Mouse (Mus musculus) heart, embryonic 11.5 days (tissue): ENCODE results near the gene Gm16427. TPM values are rescaled to one million over a fixed set of nuclear protein-coding genes. Genes with fewer than 3 reads are reported as not detected.
"Not testable (repeated sequence)": the region's sequence is repeated elsewhere in the genome, so short reads cannot be mapped to it uniquely, and the experiment has no call there.

Experiments
- ATAC-seq: fragments of 200-750 bp; cut with Nextera tagmentation; replicated peaks from 2 replicates; pipeline ENCODE4 v1.8.0; 2017; ENCODE audit warnings: moderate library complexity; ENCODE audit not compliant: insufficient number of reproducible peaks, low FRiP score, low TSS enrichment
- H3K27ac ChIP-seq: fragments of 300-500 bp; sonication (generic); 2 replicates; pipeline ENCODE4 v1.5.1; 2014; ENCODE audit warnings: mild to moderate bottlenecking, low read depth, low read length
- H3K27me3 ChIP-seq: fragments of 300-500 bp; sonication (generic); 2 replicates; pipeline ENCODE4 v1.6.1; 2014; ENCODE audit warnings: mild to moderate bottlenecking, low read length, mixed read lengths; ENCODE audit not compliant: control insufficient read depth, insufficient read depth
- H3K36me3 ChIP-seq: fragments of 300-500 bp; sonication (generic); 2 replicates; pipeline ENCODE4 v1.6.1; 2014; ENCODE audit warnings: mild to moderate bottlenecking, low read length, moderate library complexity, mixed read lengths; ENCODE audit not compliant: control insufficient read depth, insufficient read depth
- H3K4me1 ChIP-seq: fragments of 300-500 bp; sonication (generic); 2 replicates; pipeline ENCODE4 v1.6.1; 2014; ENCODE audit warnings: low read length; ENCODE audit not compliant: control insufficient read depth, insufficient read depth
- H3K4me2 ChIP-seq: fragments of 300-500 bp; sonication (generic); 2 replicates; pipeline ENCODE4 v1.6.1; 2014; ENCODE audit warnings: mild to moderate bottlenecking, moderate library complexity
- H3K4me3 ChIP-seq: fragments of 300-500 bp; sonication (generic); 2 replicates; pipeline ENCODE4 v1.5.1; 2014; ENCODE audit warnings: low read depth, low read length
- H3K9ac ChIP-seq: fragments of 300-500 bp; sonication (generic); 2 replicates; pipeline ENCODE4 v1.6.1; 2014; ENCODE audit warnings: mild to moderate bottlenecking, low read depth, low read length, moderate library complexity
- H3K9me3 ChIP-seq: fragments of 300-500 bp; sonication (generic); replicated peaks from 2 replicates; pipeline ENCODE4 v1.6.1; 2016; ENCODE audit warnings: low read length; ENCODE audit not compliant: control insufficient read depth
- WGBS: fragments of 180-500 bp; shearing (Covaris S2); extraction: QIAGEN DNeasy Blood & Tissue Kit; methylation state at CpG from one replicate; pipeline ENCODE4 v1.1.7; 2014; ENCODE audit not compliant: insufficient replicate concordance; 5-methylcytosine and 5-hydroxymethylcytosine counted together
- polyA plus RNA-seq: library from polyadenylated mRNA; unstranded; fragments of >200 nt; fragmentation: Nextera tagmentation; extraction: Ambion mirVana; gene quantifications from 2 replicates; pipeline ENCODE4 v1.2.1, GENCODE M21; 2014

Gm16427 gene
- polyA plus RNA-seq, result not detected in 2 replicates

DNA sequence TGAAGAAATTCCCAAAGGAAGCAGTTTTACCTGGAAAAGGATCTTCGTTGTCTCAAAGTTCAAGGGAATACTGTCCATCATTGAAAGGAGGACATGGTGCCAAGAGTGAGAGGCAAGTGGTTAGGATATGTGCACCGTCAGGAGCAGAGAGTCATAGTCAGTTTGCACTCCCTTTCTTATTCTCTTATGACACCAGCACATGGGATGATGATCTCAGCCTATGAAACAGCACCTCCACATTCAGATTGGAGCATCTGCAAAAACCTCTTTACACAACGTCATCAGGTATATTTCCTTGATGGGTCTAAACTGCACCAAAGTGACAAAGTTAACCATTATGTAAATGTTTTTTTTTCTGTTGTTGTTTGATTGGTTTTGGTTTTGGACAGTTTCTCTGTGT, at the start of gene Gm16427:
Gene Gm16427 (minus strand): TSS at position 101 of the 400 bp plus-strand sequence.
- H3K27ac ChIP-seq, H3K36me3 ChIP-seq, ATAC-seq, H3K4me3 ChIP-seq, H3K27me3 ChIP-seq, H3K4me1 ChIP-seq, H3K9ac ChIP-seq, H3K9me3 ChIP-seq, H3K4me2 ChIP-seq: not testable (repeated sequence)
- 68% methylated on average over 2 of the region's 3 CpGs for WGBS

Other genes starting within 250 kb of the Gm16427 start
- gene C87414, start 131.4 kb upstream of the Gm16427 start, polyA plus RNA-seq, result not detected in 2 replicates